Mouse (Mus musculus) intestine, embryonic 16.5 days (tissue): Measurements from ENCODE around the gene Shisal2b. TPM values are rescaled to one million over a fixed set of nuclear protein-coding genes. Genes with fewer than 3 reads are reported as not detected.
"Not testable (repeated sequence)": the region's sequence is repeated elsewhere in the genome, so short reads cannot be mapped to it uniquely, and the experiment has no call there.

Experiments
- ATAC-seq: fragments of 200-750 bp; cut with Nextera tagmentation; 2 replicates; pipeline ENCODE4 v1.8.0; 2017; ENCODE audit warnings: moderate TSS enrichment, moderate library complexity
- H3K27ac ChIP-seq: fragments of 300-500 bp; sonication (generic); 2 replicates; pipeline ENCODE4 v1.5.1; 2014; ENCODE audit warnings: mild to moderate bottlenecking, low read length
- H3K27me3 ChIP-seq: fragments of 300-500 bp; sonication (generic); replicated peaks from 2 replicates; pipeline ENCODE4 v1.6.1; 2014; ENCODE audit warnings: low read length, control low read depth, mixed read lengths; ENCODE audit not compliant: control insufficient read depth, insufficient read depth
- H3K36me3 ChIP-seq: fragments of 300-500 bp; sonication (generic); 2 replicates; pipeline ENCODE4 v1.6.1; 2014; ENCODE audit warnings: low read length, control low read depth; ENCODE audit not compliant: control insufficient read depth, insufficient read depth
- H3K4me1 ChIP-seq: fragments of 300-500 bp; sonication (generic); 2 replicates; pipeline ENCODE4 v1.6.1; 2014; ENCODE audit warnings: low read length, control low read depth, mixed read lengths; ENCODE audit not compliant: control insufficient read depth, insufficient read depth
- H3K4me2 ChIP-seq: fragments of 300-500 bp; sonication (generic); 2 replicates; pipeline ENCODE4 v1.6.1; 2014; ENCODE audit warnings: low read depth, low read length, control low read depth
- H3K4me3 ChIP-seq: fragments of 300-500 bp; sonication (generic); 2 replicates; pipeline ENCODE4 v1.5.1; 2014; ENCODE audit warnings: mild to moderate bottlenecking, low read length
- H3K9ac ChIP-seq: fragments of 300-500 bp; sonication (generic); 2 replicates; pipeline ENCODE4 v1.6.1; 2014; ENCODE audit warnings: low read depth, low read length
- H3K9me3 ChIP-seq: fragments of 300-500 bp; sonication (generic); 2 replicates; pipeline ENCODE4 v1.6.1; 2016; ENCODE audit warnings: low read length, control low read depth; ENCODE audit not compliant: control insufficient read depth
- WGBS: fragments of 180-500 bp; shearing (Covaris S2); extraction: QIAGEN DNeasy Blood & Tissue Kit; methylation state at CpG from one replicate; pipeline ENCODE4 v1.1.7; 2014; 5-methylcytosine and 5-hydroxymethylcytosine counted together
- polyA plus RNA-seq: library from polyadenylated mRNA; unstranded; fragments of >200 nt; fragmentation: Nextera tagmentation; extraction: Ambion mirVana; gene quantifications from 2 replicates; pipeline ENCODE4 v1.2.1, GENCODE M21; 2015

Gene Shisal2b
- polyA plus RNA-seq = 0.13 and 0.17 TPM in 2 replicates

GRCm38 (mm10) chr13:104863127-104863979 is at the start of gene Shisal2b:
TSS of gene Shisal2b (minus strand) at chr13:104863893.
- 4% methylated on average over 38 of the region's 38 CpGs for WGBS
- Histone ChIP-seq H3K9ac (peak within 1 kb of the TSS; percentile 69), H3K27ac (no peak within 1 kb of the TSS)

GRCm38 (mm10) chr13:104911626-104912025 is 47.9 kb upstream of the Shisal2b start:
- WGBS = 86% methylated on average over 5 of the region's 5 CpGs
- H3K4me3 ChIP-seq, H3K9me3 ChIP-seq, ATAC-seq, H3K9ac ChIP-seq, H3K36me3 ChIP-seq, H3K27ac ChIP-seq, H3K27me3 ChIP-seq, H3K4me1 ChIP-seq, H3K4me2 ChIP-seq: not testable (repeated sequence)

More at GRCm38 (mm10) chr13:104863127-104863979, at the start of gene Shisal2b:
- peak within 1 kb of the TSS; percentile 99 for H3K4me2 ChIP-seq
- peak within 1 kb of the TSS; percentile 58 for H3K4me3 ChIP-seq
- peaks cover 2% of the 10 kb centered on the region; the same call in 1 of the 2 replicates for H3K27me3 ChIP-seq
- peak; percentile 98 for ATAC-seq
- H3K36me3 ChIP-seq = no peaks in the 10 kb centered on the region
- no peaks in the 10 kb centered on the region for H3K9me3 ChIP-seq
- no peaks in the 10 kb centered on the region for H3K4me1 ChIP-seq

- not testable (repeated sequence) for H3K4me2 ChIP-seq, H3K4me3 ChIP-seq, H3K9me3 ChIP-seq, ATAC-seq, H3K27me3 ChIP-seq, H3K9ac ChIP-seq, H3K36me3 ChIP-seq, H3K27ac ChIP-seq, H3K4me1 ChIP-seq
- 86% methylated on average over 1 of the region's 1 CpGs for WGBS
Measured at GRCm38 (mm10) chr13:104911006-104911405, 47.3 kb upstream of the Shisal2b start.

GRCm38 (mm10) chr13:104908691-104909090 is 45.0 kb upstream of the Shisal2b start:
- no peak overlapping the region for H3K9ac ChIP-seq
- no peaks in the 10 kb centered on the region for H3K27me3 ChIP-seq
- no peak for ATAC-seq
- no peak overlapping the region for H3K4me3 ChIP-seq
- H3K36me3 ChIP-seq = no peaks in the 10 kb centered on the region
- 64% methylated on average over 7 of the region's 7 CpGs for WGBS
- H3K27ac ChIP-seq = no peak overlapping the region
- no peak overlapping the region for H3K4me2 ChIP-seq
- H3K4me1 ChIP-seq = no peaks in the 10 kb centered on the region
- H3K9me3 ChIP-seq = no peaks in the 10 kb centered on the region

- no peaks in the 10 kb centered on the region for H3K9me3 ChIP-seq
- no peak overlapping the region for H3K27ac ChIP-seq
Measured at GRCm38 (mm10) chr13:104894771-104895170, 31.1 kb upstream of the Shisal2b start.

GRCm38 (mm10) chr13:104892337-104892736 is 28.6 kb upstream of the Shisal2b start:
- Histone ChIP-seq H3K9me3 (no peaks in the 10 kb centered on the region), H3K36me3 (no peaks in the 10 kb centered on the region), H3K4me1 (no peaks in the 10 kb centered on the region), H3K27me3 (no peaks in the 10 kb centered on the region), H3K4me2 (no peak overlapping the region), H3K27ac (no peak overlapping the region), H3K4me3 (no peak overlapping the region), H3K9ac (no peak overlapping the region)
- 66% methylated on average over 4 of the region's 4 CpGs for WGBS
- ATAC-seq = no peak

More at GRCm38 (mm10) chr13:104894771-104895170, 31.1 kb upstream of the Shisal2b start:
- Histone ChIP-seq H3K4me2 (no peak overlapping the region), H3K4me3 (no peak overlapping the region), H3K9ac (no peak overlapping the region), H3K4me1 (no peaks in the 10 kb centered on the region), H3K27me3 (no peaks in the 10 kb centered on the region), H3K36me3 (no peaks in the 10 kb centered on the region)
- ATAC-seq = no peak
- 58% methylated on average over 1 of the region's 1 CpGs for WGBS

GRCm38 (mm10) chr13:104886308-104887032 is 22.8 kb upstream of the Shisal2b start:
- WGBS = 71% methylated on average over 8 of the region's 8 CpGs
- Histone ChIP-seq H3K36me3 (no peaks in the 10 kb centered on the region), H3K4me2 (no peak overlapping the region), H3K9ac (no peak overlapping the region), H3K27ac (no peak overlapping the region), H3K27me3 (no peaks in the 10 kb centered on the region), H3K4me3 (no peak overlapping the region), H3K4me1 (no peaks in the 10 kb centered on the region), H3K9me3 (no peaks in the 10 kb centered on the region)
- ATAC-seq = no peak

- Histone ChIP-seq H3K27ac (no peak overlapping the region), H3K36me3 (no peaks in the 10 kb centered on the region), H3K4me1 (no peaks in the 10 kb centered on the region), H3K9ac (no peak overlapping the region), H3K4me2 (no peak overlapping the region), H3K27me3 (no peaks in the 10 kb centered on the region), H3K4me3 (no peak overlapping the region), H3K9me3 (no peaks in the 10 kb centered on the region)
- 39% methylated on average over 11 of the region's 16 CpGs for WGBS
- ATAC-seq = no peak
Measured at GRCm38 (mm10) chr13:104883566-104884249, 20.0 kb upstream of the Shisal2b start.

GRCm38 (mm10) chr13:104878508-104878907 is 14.8 kb upstream of the Shisal2b start:
- WGBS = 74% methylated on average over 4 of the region's 4 CpGs
- no peaks in the 10 kb centered on the region for H3K36me3 ChIP-seq
- H3K27me3 ChIP-seq = no peaks in the 10 kb centered on the region
- ATAC-seq = no peak
- H3K4me2 ChIP-seq = no peak overlapping the region
- no peaks in the 10 kb centered on the region for H3K4me1 ChIP-seq
- H3K4me3 ChIP-seq = no peak overlapping the region
- H3K9me3 ChIP-seq = no peaks in the 10 kb centered on the region
- H3K27ac ChIP-seq = no peak overlapping the region
- no peak overlapping the region for H3K9ac ChIP-seq
